Mouse (Mus musculus) cerebellum, adult 2 months (tissue): ENCODE measurements around the gene Elmsan1. TPM values are rescaled to one million over a fixed set of nuclear protein-coding genes. Genes with fewer than 3 reads are reported as not detected.

Experiments
- DNase-seq, 2 experiments: peaks; one replicate each; pipeline ENCODE4 v3.0.0; 2021
- H3K27ac ChIP-seq: fragments of 200-500 bp; 2 replicates; pipeline ENCODE4 v1.5.1; 2012; ENCODE audit warnings: low read length, control low read depth, inconsistent platforms; ENCODE audit not compliant: insufficient read depth
- H3K27me3 ChIP-seq: fragments of 200-500 bp; 2 replicates; pipeline ENCODE4 v1.6.1; 2012; ENCODE audit warnings: inconsistent platforms, mild to moderate bottlenecking, low read length, moderate library complexity; ENCODE audit not compliant: control insufficient read depth, insufficient read depth
- H3K4me1 ChIP-seq: fragments of 200-500 bp; 2 replicates; pipeline ENCODE4 v1.6.1; 2011; ENCODE audit warnings: low read length; ENCODE audit not compliant: control insufficient read depth, insufficient read depth
- H3K4me3 ChIP-seq: fragments of 200-500 bp; replicated peaks from 2 replicates; pipeline ENCODE3; 2011; ENCODE audit warnings: mild to moderate bottlenecking, low read depth, low read length, control low read depth; ENCODE audit not compliant: insufficient read depth
- CTCF ChIP-seq: fragments of 200-500 bp; IDR thresholded peaks from 2 replicates; pipeline ENCODE4 v1.5.1; 2011; ENCODE audit warnings: low read depth, mild to moderate bottlenecking, control low read depth, low read length, moderate library complexity, borderline replicate concordance; ENCODE audit not compliant: insufficient read depth
- POLR2A ChIP-seq: fragments of 200-500 bp; IDR thresholded peaks from 2 replicates; pipeline ENCODE4 v1.6.1; 2011; ENCODE audit warnings: low read length, control low read depth, borderline replicate concordance; ENCODE audit not compliant: insufficient read depth
- WGBS: fragments of 180-500 bp; shearing (Covaris S2); methylation state at CpG from one replicate; pipeline ENCODE4 v1.1.7; 2018; 5-methylcytosine and 5-hydroxymethylcytosine counted together
- polyA plus RNA-seq: library from polyadenylated mRNA; depleted of rRNA; stranded (reverse); fragments of >200 nt; gene quantifications from 2 replicates; pipeline ENCODE4 v1.2.3, GENCODE M21; 2012; rRNA removed

Elmsan1 gene
- polyA plus RNA-seq: 8.4 and 9.7 TPM in 2 replicates

- peak within 1 kb of the TSS; percentile 69 for H3K4me3 ChIP-seq
- no peak for TF ChIP-seq CTCF
- no peak for TF ChIP-seq POLR2A
- 2% methylated on average over 82 of the region's 82 CpGs for WGBS
- DNase-seq: peak; percentile 57 to 70
- H3K27ac ChIP-seq: peak within 1 kb of the TSS; percentile 19; the same call in 1 of the 2 replicates
- H3K4me1 ChIP-seq: no peaks in the 10 kb centered on the region
- no peaks in the 10 kb centered on the region for H3K27me3 ChIP-seq
Observed at GRCm38 (mm10) chr12:84218289-84219120, at the start of gene Elmsan1. Gene Elmsan1 (minus strand): TSS chr12:84218881.

- H3K27me3 ChIP-seq: no peaks in the 10 kb centered on the region
- TF ChIP-seq POLR2A (no peak), CTCF (no peak)
Observed at GRCm38 (mm10) chr12:84267264-84267663, 48.6 kb upstream of the Elmsan1 start.

DNA sequence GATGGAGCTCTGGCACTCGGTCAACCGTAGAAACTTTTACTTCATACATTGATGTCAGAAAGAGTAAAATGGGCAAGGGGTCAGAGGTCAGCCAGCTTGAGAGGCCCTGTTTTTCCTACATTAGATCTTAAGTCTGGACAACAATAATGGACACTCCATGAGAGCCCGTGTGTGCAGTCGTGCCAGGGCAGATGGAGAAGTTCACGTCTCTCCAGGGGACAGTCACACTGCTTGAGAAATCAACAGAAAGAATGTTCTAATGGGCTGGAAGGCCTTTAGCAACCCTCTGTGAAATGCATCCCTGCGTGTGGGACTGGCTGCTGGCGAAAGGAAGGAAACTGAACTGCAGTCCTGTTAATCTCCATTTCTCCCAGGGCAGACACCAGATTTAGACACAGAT is 41.7 kb upstream of the Elmsan1 start:
- 24% methylated on average over 7 of the region's 7 CpGs for WGBS
- no peak for DNase-seq
- TF ChIP-seq CTCF (no peak), POLR2A (no peak)
- Histone ChIP-seq H3K4me3 (no peak overlapping the region), H3K27ac (no peak overlapping the region), H3K27me3 (no peaks in the 10 kb centered on the region), H3K4me1 (no peaks in the 10 kb centered on the region)

More at GRCm38 (mm10) chr12:84267264-84267663, 48.6 kb upstream of the Elmsan1 start:
- no peaks in the 10 kb centered on the region for H3K4me1 ChIP-seq
- no peak for DNase-seq
- H3K27ac ChIP-seq: no peak overlapping the region
- WGBS: 58% methylated on average over 2 of the region's 2 CpGs
- H3K4me3 ChIP-seq: no peak overlapping the region

DNA sequence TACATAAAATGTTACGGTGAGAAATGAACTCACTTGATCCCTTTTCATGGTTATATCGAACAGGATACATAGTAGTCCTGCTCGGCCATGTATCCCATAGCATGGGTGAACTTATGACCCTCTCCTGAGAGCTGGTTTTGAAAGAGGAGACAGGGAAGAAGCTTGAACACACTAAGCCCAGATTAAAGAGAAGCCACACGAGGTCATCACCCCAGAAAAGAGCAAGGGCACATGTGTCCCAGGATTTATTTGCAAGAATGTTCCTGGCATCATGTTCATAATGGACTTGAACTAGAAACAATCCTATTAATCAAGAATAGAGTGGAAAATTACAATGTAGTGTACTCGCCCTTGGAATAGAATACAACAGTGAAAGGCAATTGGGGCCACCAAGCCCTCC is 36.2 kb upstream of the Elmsan1 start:
- Histone ChIP-seq H3K4me3 (no peak overlapping the region), H3K27ac (no peak overlapping the region), H3K27me3 (no peaks in the 10 kb centered on the region), H3K4me1 (no peaks in the 10 kb centered on the region)
- TF ChIP-seq CTCF (no peak), POLR2A (no peak)
- DNase-seq: no peak
- WGBS: 78% methylated on average over 5 of the region's 5 CpGs

GRCm38 (mm10) chr12:84252811-84253210 is 34.1 kb upstream of the Elmsan1 start:
- 83% methylated on average over 5 of the region's 5 CpGs for WGBS
- Histone ChIP-seq H3K4me1 (no peaks in the 10 kb centered on the region), H3K27ac (no peak overlapping the region), H3K4me3 (no peak overlapping the region), H3K27me3 (no peaks in the 10 kb centered on the region)
- TF ChIP-seq POLR2A: no peak
- no peak for DNase-seq

- Histone ChIP-seq H3K4me1 (no peaks in the 10 kb centered on the region), H3K27me3 (no peaks in the 10 kb centered on the region), H3K27ac (no peak overlapping the region), H3K4me3 (no peak overlapping the region)
- 13% methylated on average over 3 of the region's 3 CpGs for WGBS
- DNase-seq: peak; percentile 53 to 58
- TF ChIP-seq POLR2A (no peak), CTCF (peak; percentile 84)
Observed at GRCm38 (mm10) chr12:84249217-84249616, 30.5 kb upstream of the Elmsan1 start.

DNA sequence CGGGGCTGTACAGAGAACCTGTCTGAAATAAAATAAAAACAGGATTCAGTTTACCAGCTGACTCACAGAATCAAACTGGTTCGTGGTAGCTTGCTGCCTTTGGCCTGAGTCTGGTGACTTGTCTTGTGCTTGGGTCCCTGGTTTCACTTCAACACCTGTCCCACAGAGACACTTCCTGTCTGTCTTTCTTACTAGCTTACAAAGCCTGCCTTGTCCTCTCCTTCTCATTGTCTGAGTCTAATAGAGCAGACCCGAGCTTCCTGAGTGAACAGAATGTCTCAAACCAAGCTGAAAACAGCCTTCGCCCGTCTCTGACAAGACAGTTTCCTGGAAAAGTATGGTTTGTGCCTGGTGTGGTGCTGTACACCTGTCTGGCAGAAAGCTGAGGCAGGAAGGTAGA is 27.0 kb upstream of the Elmsan1 start:
- H3K4me3 ChIP-seq: no peak overlapping the region
- H3K27me3 ChIP-seq: no peaks in the 10 kb centered on the region
- 66% methylated on average over 5 of the region's 5 CpGs for WGBS
- no peak for DNase-seq
- TF ChIP-seq CTCF (no peak), POLR2A (no peak)
- no peaks in the 10 kb centered on the region for H3K4me1 ChIP-seq
- H3K27ac ChIP-seq: no peak overlapping the region
